Mouse (Mus musculus) heart, postnatal 0 days (tissue): Measurements from ENCODE around the gene Wwox.

Experiments used
- CTCF ChIP-seq: IDR thresholded peaks from 2 replicates; pipeline ENCODE4 v1.5.1; 2016; ENCODE audit warnings: antibody characterized with exemption, control low read depth, low read depth
- EP300 ChIP-seq: IDR thresholded peaks from 2 replicates; pipeline ENCODE4 v1.6.1; 2016; ENCODE audit warnings: antibody characterized with exemption, low read depth

GRCm38 (mm10) chr8:115358481-115358880 is 919.0 kb downstream of the Wwox start:
- no peak for TF ChIP-seq CTCF
- TF ChIP-seq EP300 = no peak
